Mouse (Mus musculus) liver, postnatal 0 days (tissue): Measurements from ENCODE around the gene Mbip.

ENCODE experiments used
- CTCF ChIP-seq: sonication (generic); IDR thresholded peaks from 2 replicates; pipeline ENCODE4 v1.5.1; 2016; ENCODE audit warnings: antibody characterized with exemption, low read depth
- EP300 ChIP-seq: IDR thresholded peaks from 2 replicates; pipeline ENCODE4 v1.6.1; 2016; ENCODE audit warnings: antibody characterized with exemption, low read depth, mild to moderate bottlenecking

DNA sequence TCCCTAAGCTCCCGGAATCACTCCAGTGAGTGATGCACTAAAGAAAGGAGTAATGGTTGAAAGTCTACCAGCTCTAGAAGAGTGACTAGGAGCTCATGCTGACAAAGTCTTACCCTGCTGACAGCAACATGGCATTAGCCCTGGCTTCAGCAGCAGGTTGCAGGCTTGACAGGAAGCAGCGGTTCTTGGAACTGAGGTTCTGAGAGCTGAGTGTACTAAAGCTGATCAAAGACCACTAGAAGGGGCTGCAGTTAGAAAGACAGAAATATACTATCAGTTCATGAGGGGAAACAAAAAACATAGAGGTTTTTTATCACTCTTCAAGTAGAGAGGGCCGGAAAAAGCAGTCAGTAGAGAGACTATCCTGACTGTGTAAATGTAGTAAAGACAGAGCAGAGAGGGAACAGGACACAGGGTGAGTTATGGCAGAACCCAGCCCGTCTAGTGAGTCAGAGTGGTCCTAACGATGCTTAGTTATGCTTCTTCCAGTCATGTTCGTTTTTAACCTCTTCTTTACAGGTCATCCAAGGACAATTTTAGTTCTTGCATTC lies 18.2 kb downstream of the Mbip start:
- TF ChIP-seq EP300 (no peak), CTCF (no peak)
